In the genomic region with DNA sequence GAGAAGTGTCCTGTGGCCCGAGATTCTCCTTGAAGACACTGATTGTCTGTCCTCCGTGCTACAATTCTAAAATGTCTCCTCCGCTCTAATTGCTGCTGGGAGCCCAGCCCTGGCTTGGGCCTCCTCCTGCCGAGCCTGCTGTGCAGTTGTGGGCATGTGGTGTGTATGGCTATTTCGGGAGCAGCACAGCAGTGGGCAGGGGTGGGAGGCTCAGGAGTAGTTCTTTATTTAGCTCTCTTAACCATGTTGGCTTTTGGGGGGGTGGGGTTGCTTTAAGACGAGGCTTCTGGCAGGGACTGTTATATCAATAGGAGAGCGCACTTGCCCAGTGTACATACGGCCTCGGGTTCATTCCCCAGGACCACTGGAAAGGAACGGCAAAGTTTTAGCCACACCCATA, we compare ENCODE assay signal across 14 mouse cellular contexts. TPM values are rescaled to one million over a fixed set of nuclear protein-coding genes. Genes with fewer than 3 reads are reported as not detected.
DNase-seq lines count a peak whose midpoint lies in the region; ATAC-seq and TF ChIP-seq lines count a peak whose summit lies in the region.
"Had no signal": no experiment of that assay in that cellular context is flagged by ENCODE, and none has a peak within 500 bp of the region (broad histone marks: within the 10 kb centered on the region; RNA-seq: fewer than 3 reads in every experiment).

No protein-coding gene starts in this region.

- ATAC-seq in frontal cortex, adult (ENCODE audit: low TSS enrichment): peak; percentile 82
- peak; percentile 80 for ATAC-seq in embryonic facial prominence, embryonic 15.5 days (ENCODE audit: insufficient number of reproducible peaks, low FRiP score, low TSS enrichment, low read depth)
- ATAC-seq in heart, embryonic 16.5 days (replicated peaks; ENCODE audit: extremely low read depth, insufficient read depth, low FRiP score): peak; percentile 95
- no peak for ATAC-seq in erythroid progenitor cell, adult 5-6 weeks (replicated peaks; ENCODE audit: low FRiP score, poor library complexity, severe bottlenecking)
- ATAC-seq in intestine, embryonic 15.5 days: no peak
- ATAC-seq in midbrain, embryonic 11.5 days (ENCODE audit: low FRiP score): no peak
- ATAC-seq: forebrain, embryonic 15.5 days had no signal

- no peak for TF ChIP-seq POLR2A in myocyte (IDR thresholded peaks at IDR 0.05; ENCODE audit: insufficient read length, low read depth)

- no peaks in the 10 kb centered on the region for H3K9me3 ChIP-seq in embryonic facial prominence, embryonic 15.5 days (replicated peaks)
- H3K9me3 ChIP-seq in heart, embryonic 16.5 days (replicated peaks; ENCODE audit: control insufficient read depth, low read length): no peaks in the 10 kb centered on the region
- H3K9me3 ChIP-seq in intestine, embryonic 15.5 days: no peaks in the 10 kb centered on the region
- H3K9me3 ChIP-seq in midbrain, embryonic 11.5 days (ENCODE audit: control insufficient read depth, low read length): no peaks in the 10 kb centered on the region
- H3K9me3 ChIP-seq: forebrain, embryonic 15.5 days; hindbrain, embryonic 12.5 days had no signal

- no peak overlapping the region for H3K4me2 ChIP-seq in embryonic facial prominence, embryonic 15.5 days (replicated peaks)
- H3K4me2 ChIP-seq in heart, embryonic 16.5 days (ENCODE audit: low read depth, low read length): peak overlapping the region; percentile 43
- peak overlapping the region; percentile 20 for H3K4me2 ChIP-seq in myocyte (ENCODE audit: low read depth)
- H3K4me2 ChIP-seq in intestine, embryonic 15.5 days (replicated peaks): no peak overlapping the region
- H3K4me2 ChIP-seq in midbrain, embryonic 11.5 days: no peak overlapping the region
- H3K4me2 ChIP-seq: forebrain, embryonic 15.5 days; hindbrain, embryonic 12.5 days had no signal

- peaks cover 8% of the 10 kb centered on the region; the same call in 1 of the 2 replicates for H3K4me1 ChIP-seq in embryonic facial prominence, embryonic 15.5 days
- peaks cover 18% of the 10 kb centered on the region for H3K4me1 ChIP-seq in heart, embryonic 16.5 days (ENCODE audit: control insufficient read depth, insufficient read depth, low read length)
- no peaks in the 10 kb centered on the region for H3K4me1 ChIP-seq in intestine, embryonic 15.5 days (replicated peaks)
- H3K4me1 ChIP-seq in midbrain, embryonic 11.5 days (ENCODE audit: control insufficient read depth, insufficient read depth, low read length): no peaks in the 10 kb centered on the region
- H3K4me1 ChIP-seq: forebrain, embryonic 15.5 days; hindbrain, embryonic 12.5 days had no signal

- H3ac ChIP-seq in myocyte (ENCODE audit: control insufficient read depth, insufficient read length): no peak overlapping the region

- H3K4me3 ChIP-seq in embryonic facial prominence, embryonic 15.5 days (replicated peaks): no peak overlapping the region
- H3K4me3 ChIP-seq in heart, embryonic 16.5 days (ENCODE audit: low read length): no peak overlapping the region
- no peak overlapping the region for H3K4me3 ChIP-seq in myocyte
- no peak overlapping the region for H3K4me3 ChIP-seq in intestine, embryonic 15.5 days (replicated peaks)
- H3K4me3 ChIP-seq in midbrain, embryonic 11.5 days (ENCODE audit: low read depth, low read length): no peak overlapping the region
- H3K4me3 ChIP-seq: forebrain, embryonic 15.5 days; hindbrain, embryonic 12.5 days had no signal

- H3K36me3 ChIP-seq in embryonic facial prominence, embryonic 15.5 days: no peaks in the 10 kb centered on the region
- no peaks in the 10 kb centered on the region for H3K36me3 ChIP-seq in heart, embryonic 16.5 days (ENCODE audit: control insufficient read depth, insufficient read depth)
- no peaks in the 10 kb centered on the region for H3K36me3 ChIP-seq in myocyte (ENCODE audit: control insufficient read depth, insufficient read depth)
- no peaks in the 10 kb centered on the region for H3K36me3 ChIP-seq in intestine, embryonic 15.5 days
- H3K36me3 ChIP-seq in midbrain, embryonic 11.5 days (ENCODE audit: control insufficient read depth, insufficient read depth, low read length): no peaks in the 10 kb centered on the region
- H3K36me3 ChIP-seq: forebrain, embryonic 15.5 days had no signal

- WGBS in embryonic facial prominence, embryonic 15.5 days: 36% methylated on average over 10 of the region's 10 CpGs
- WGBS in heart, embryonic 16.5 days: 26% methylated on average over 10 of the region's 10 CpGs
- 47% methylated on average over 10 of the region's 10 CpGs for WGBS in intestine, embryonic 15.5 days
- WGBS in midbrain, embryonic 11.5 days: 70% methylated on average over 10 of the region's 10 CpGs

- DNase-seq in frontal cortex, postnatal 25 days (ENCODE audit: low spot score in 2 of 2): no peak
- DNase-seq in midbrain, embryonic 11.5 days (ENCODE audit: low spot score, missing footprints): no peak
- DNase-seq: kidney, postnatal 25 days; thymus, postnatal 14 days had no signal

- H3K9ac ChIP-seq in embryonic facial prominence, embryonic 15.5 days: no peak overlapping the region
- peak overlapping the region; percentile 68 for H3K9ac ChIP-seq in heart, embryonic 16.5 days (ENCODE audit: low read length)
- H3K9ac ChIP-seq in intestine, embryonic 15.5 days: no peak overlapping the region
- no peak overlapping the region for H3K9ac ChIP-seq in midbrain, embryonic 11.5 days (ENCODE audit: low read length)
- H3K9ac ChIP-seq: forebrain, embryonic 15.5 days; hindbrain, embryonic 12.5 days; liver, embryonic 14.5 days had no signal

- H3K27ac ChIP-seq in embryonic facial prominence, embryonic 15.5 days (replicated peaks): no peak overlapping the region
- peak overlapping the region; percentile 94 for H3K27ac ChIP-seq in heart, embryonic 16.5 days (ENCODE audit: low read length)
- H3K27ac ChIP-seq in intestine, embryonic 15.5 days: no peak overlapping the region
- H3K27ac ChIP-seq in midbrain, embryonic 11.5 days (ENCODE audit: low read depth, low read length): no peak overlapping the region
- H3K27ac ChIP-seq: forebrain, embryonic 15.5 days; hindbrain, embryonic 12.5 days; liver, embryonic 14.5 days had no signal

- no peaks in the 10 kb centered on the region for H3K27me3 ChIP-seq in embryonic facial prominence, embryonic 15.5 days
- no peaks in the 10 kb centered on the region for H3K27me3 ChIP-seq in heart, embryonic 16.5 days (ENCODE audit: control insufficient read depth, insufficient read depth, low read length)
- H3K27me3 ChIP-seq in myocyte (ENCODE audit: control insufficient read depth, insufficient read depth, insufficient read length): peaks cover 45% of the 10 kb centered on the region
- H3K27me3 ChIP-seq in intestine, embryonic 15.5 days (replicated peaks): peaks cover 5% of the 10 kb centered on the region; the same call in 1 of the 2 replicates
- no peaks in the 10 kb centered on the region for H3K27me3 ChIP-seq in midbrain, embryonic 11.5 days (ENCODE audit: control insufficient read depth, insufficient read depth, low read length)
- H3K27me3 ChIP-seq: forebrain, embryonic 15.5 days; hindbrain, embryonic 12.5 days had no signal

- no peaks in the 10 kb centered on the region for H3K79me2 ChIP-seq in myocyte (ENCODE audit: control insufficient read depth, insufficient read depth)

TF ChIP-seq in myocyte, 11 proteins besides CTCF, POLR2A, EP300 and RAD21:
- TF ChIP-seq MAX (IDR thresholded peaks at IDR 0.05; ENCODE audit: low read depth): no peak
- TF ChIP-seq MYOG (IDR thresholded peaks at IDR 0.05; ENCODE audit: control insufficient read depth in 1 of 3, insufficient read depth in 1 of 3, insufficient read length in 2 of 3, low read depth in 2 of 3): peak in 1 of 3 experiments; percentile 54
- TF ChIP-seq REST (IDR thresholded peaks at IDR 0.05; ENCODE audit: insufficient read depth, insufficient read length): no peak
- TF ChIP-seq TCF3 (IDR thresholded peaks at IDR 0.05; ENCODE audit: insufficient read length, low read depth): no peak
- peak in 1 of 3 experiments; percentile 29 for TF ChIP-seq MYOD1 (IDR thresholded peaks at IDR 0.05; ENCODE audit: control insufficient read depth in 1 of 3, insufficient read length in 2 of 3, low read depth in 2 of 3)
- TF ChIP-seq CEBPB (IDR thresholded peaks at IDR 0.05; ENCODE audit: insufficient read depth, poor library complexity, severe bottlenecking): no peak

RNA-seq across cellular contexts. Expression of a gene that starts 42.8 kb away (rescaled TPM):
- 31.9 and 34.4 TPM in 2 replicates for polyA plus RNA-seq in embryonic facial prominence, embryonic 15.5 days (2015; fragmentation: Nextera tagmentation; extraction: Ambion mirVana)
- 25.6 and 27.0 TPM in 2 replicates for polyA plus RNA-seq in heart, embryonic 16.5 days (2015; fragmentation: Nextera tagmentation; extraction: Ambion mirVana)
- 31.4 TPM for polyA plus RNA-seq in myocyte (2012; fragmentation: generic; extraction: Trizol)
- 7.9 and 16.3 TPM in 2 replicates for total RNA-seq in erythroid progenitor cell, adult 5-6 weeks (2015; ENCODE audit: low replicate concordance)
- total RNA-seq in erythroid progenitor cell, adult 5-6 weeks (2017; ENCODE audit: low replicate concordance): 15.7 and 17.9 TPM in 2 replicates
- 33.6 and 41.1 TPM in 2 replicates for polyA plus RNA-seq in intestine, embryonic 15.5 days (2015; fragmentation: Nextera tagmentation; extraction: Ambion mirVana)
- 49.4 and 52.9 TPM in 2 replicates for polyA plus RNA-seq in midbrain, embryonic 11.5 days (2014; fragmentation: Nextera tagmentation; extraction: Ambion mirVana)

RNA-seq across cellular contexts. Expression of a gene that starts 57.1 kb away (rescaled TPM):
- polyA plus RNA-seq in embryonic facial prominence, embryonic 15.5 days (2015; fragmentation: Nextera tagmentation; extraction: Ambion mirVana): 1.8 and 2.6 TPM in 2 replicates
- 0.21 and 0.25 TPM in 2 replicates for polyA plus RNA-seq in heart, embryonic 16.5 days (2015; fragmentation: Nextera tagmentation; extraction: Ambion mirVana)
- polyA plus RNA-seq in myocyte (2012; fragmentation: generic; extraction: Trizol): not detected
- total RNA-seq in erythroid progenitor cell, adult 5-6 weeks (2015; ENCODE audit: low replicate concordance): not detected in 2 replicates
- not detected in 2 replicates for total RNA-seq in erythroid progenitor cell, adult 5-6 weeks (2017; ENCODE audit: low replicate concordance)
- 4.5 and 5.1 TPM in 2 replicates for polyA plus RNA-seq in intestine, embryonic 15.5 days (2015; fragmentation: Nextera tagmentation; extraction: Ambion mirVana)
- 10.2 and 10.4 TPM in 2 replicates for polyA plus RNA-seq in midbrain, embryonic 11.5 days (2014; fragmentation: Nextera tagmentation; extraction: Ambion mirVana)
- total RNA-seq: MEL had no signal
- polyA plus RNA-seq: liver, embryonic 14.5 days had no signal

Comparison
In these comparisons a context has a peak if more than half of its experiments do, and no peak if none do; other contexts are left out.
1. ATAC-seq: peak in frontal cortex, adult (single experiment), embryonic facial prominence, embryonic 15.5 days (single experiment) and heart, embryonic 16.5 days (single experiment); none in erythroid progenitor cell, adult 5-6 weeks (single experiment), intestine, embryonic 15.5 days (single experiment) and midbrain, embryonic 11.5 days (single experiment).
2. H3K4me2 ChIP-seq: peak in heart, embryonic 16.5 days (single experiment) and myocyte (single experiment); none in embryonic facial prominence, embryonic 15.5 days (single experiment), intestine, embryonic 15.5 days (single experiment) and midbrain, embryonic 11.5 days (single experiment).